Mouse (Mus musculus): ENCODE measurements around the gene Mt3.

Mt3 gene

GRCm38 (mm10) chr8:94185791-94186190, 33.4 kb downstream of the Mt3 start:
- DNase-seq (ENCODE audit: low spot score in 2 of 2) = no peak

GRCm38 (mm10) chr8:94186542-94186941, 34.1 kb downstream of the Mt3 start:
- no peak for DNase-seq (ENCODE audit: low spot score in 2 of 2)

DNA sequence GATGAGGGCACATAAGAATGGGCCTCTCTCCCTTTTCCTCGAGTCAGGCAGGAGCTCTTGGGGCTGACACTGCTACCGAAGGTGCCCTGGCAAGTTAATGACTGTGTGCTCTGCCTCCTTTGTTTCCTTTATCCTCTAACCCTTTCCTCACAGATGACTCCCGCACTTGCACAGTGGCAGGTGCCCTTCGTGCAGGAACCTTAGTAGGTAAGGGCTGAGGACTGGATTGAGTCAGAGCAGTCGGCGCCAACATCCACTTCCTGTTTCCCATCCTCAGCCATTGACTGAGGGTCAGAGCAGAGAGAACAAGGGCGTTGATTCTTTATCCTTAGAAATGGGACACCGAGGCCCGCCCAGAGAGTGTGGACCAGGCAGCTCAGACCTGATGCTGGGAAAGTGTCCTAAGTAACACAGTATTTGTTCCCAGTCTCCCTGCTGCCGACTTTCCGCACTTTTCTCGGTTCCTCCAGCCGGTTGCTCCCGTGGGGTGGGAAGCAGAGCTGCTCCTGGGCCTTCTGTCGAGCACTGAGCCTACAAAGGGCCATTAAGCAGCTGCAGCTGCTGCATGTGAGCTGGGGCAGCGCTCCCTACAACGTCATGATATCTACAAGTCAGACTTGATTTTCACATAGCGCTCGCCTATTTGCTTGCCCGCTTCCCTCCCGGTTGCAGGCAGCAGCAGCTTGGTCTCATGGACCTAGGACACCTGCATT, 35.0 kb downstream of the Mt3 start:
- no peak for DNase-seq (ENCODE audit: low spot score in 2 of 2)

GRCm38 (mm10) chr8:94189275-94190031, 37.0 kb downstream of the Mt3 start:
- DNase-seq (ENCODE audit: low spot score in 2 of 2) = peak in 1 of 2 experiments; percentile 69

DNA sequence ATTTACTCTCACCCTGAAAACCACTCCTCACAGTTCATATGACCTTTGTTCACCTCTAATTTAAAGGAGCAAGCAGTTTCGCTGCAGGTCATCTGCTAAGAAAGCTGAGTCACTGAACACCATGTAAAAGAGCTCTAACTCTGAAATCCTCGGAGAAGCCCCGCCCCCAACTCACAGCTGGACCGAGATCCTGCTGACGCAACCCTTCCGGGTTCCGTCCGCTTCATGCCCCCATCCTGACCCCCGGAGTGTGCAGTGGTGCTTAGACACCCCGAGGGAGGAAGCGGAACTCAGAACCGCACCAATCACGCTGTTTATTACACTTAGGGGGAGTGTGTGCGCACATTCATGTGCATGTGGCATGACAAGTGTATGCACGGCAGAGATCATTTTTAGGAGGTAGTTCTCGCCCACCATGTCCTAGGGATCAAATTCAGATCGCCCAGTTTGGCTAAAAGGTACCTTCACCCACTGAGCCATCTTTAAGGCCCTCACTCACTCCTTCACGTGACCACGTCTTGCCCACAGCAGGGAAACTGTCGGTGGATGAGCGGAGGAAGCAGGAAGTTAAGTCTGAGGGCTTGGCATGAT, 38.8 kb downstream of the Mt3 start:
- no peak for DNase-seq (ENCODE audit: low spot score in 2 of 2)

DNA sequence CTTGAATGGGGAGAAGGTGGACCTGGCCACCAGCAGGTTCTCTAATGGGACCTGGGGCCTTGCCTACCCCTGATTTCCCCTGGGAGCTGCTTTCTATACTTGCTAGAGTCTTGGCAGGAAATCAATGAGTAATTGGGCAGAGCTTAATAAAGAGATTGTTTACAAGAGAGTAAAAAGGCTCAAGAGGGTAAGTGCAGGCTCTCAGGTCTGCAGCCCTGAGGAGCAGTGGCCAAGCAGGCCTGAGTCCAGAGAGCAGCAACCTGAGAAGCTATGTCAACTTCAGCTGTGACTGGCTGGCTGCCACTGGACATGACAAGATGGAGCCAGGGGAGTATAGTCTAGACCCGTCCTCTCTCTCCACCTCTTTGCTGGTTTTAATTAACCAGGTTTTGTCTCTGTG, 40.5 kb downstream of the Mt3 start:
- no peak for DNase-seq (ENCODE audit: low spot score in 2 of 2)

DNA sequence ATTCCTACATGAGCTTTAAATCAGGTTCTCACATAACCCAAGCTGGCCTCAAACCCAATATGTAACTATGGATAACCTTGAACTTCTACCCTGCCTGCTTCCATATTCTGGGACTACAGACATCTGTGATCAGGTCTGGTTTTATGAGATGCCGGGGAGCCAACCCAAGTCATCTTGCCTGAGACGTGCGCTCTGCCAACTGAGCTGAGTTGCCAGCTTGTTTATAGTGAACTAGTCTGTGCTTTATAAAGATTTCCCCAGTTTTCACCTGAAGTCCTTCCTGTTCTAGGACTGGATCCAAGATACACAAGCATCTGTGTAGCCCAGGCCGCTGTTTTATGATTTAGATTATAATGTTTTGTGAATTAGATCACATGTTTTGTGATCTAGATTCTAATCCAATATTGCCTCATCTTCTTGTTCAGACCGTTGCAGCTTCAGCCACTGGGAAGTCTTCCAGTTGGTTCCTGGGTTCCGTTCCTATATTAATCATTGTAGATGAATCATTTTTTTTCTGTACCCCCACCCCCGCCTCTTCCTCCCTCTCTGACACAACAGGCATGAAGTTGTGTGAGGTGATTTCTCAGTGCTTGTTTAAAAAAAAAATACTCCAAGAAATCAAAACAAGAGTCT, 42.3 kb downstream of the Mt3 start:
- DNase-seq (ENCODE audit: low spot score in 2 of 2) = no peak

DNA sequence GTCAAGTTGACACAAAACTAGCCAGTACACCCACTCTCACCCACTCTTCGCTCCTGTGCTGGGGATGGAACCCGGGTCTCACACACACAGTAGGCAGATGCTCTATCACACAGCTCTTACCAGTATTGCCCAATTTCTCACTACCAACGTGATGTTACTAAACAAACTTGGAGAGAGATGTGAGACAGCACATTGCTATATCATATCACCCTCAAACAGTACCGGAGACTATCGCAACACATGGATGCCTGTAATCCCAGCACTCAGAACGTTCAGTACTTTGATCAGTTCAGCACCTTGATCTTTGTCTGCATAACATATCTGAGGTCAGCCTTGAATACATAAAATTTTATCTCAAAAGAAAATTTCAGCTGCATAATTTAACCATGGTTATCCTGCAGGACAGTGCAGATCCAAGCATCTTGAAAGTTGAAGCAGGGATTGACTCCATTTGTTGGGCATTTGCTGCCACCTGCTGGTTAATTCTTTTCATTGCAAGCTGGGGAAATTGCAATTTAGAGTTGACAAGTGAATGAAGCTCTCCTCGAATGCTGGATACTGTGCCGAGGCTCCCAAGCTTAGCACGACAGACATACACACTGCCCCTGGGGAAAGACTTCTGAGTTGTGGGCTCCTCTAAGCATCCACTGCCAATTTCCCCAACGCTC, 46.9 kb downstream of the Mt3 start:
- peak; percentile 65 to 81 for DNase-seq (ENCODE audit: low spot score in 2 of 2)

Data from frontal cortex, postnatal 36 days (tissue).